Mouse (Mus musculus) C2C12 (cell line): ENCODE data around the gene Ecsit.

Experiments
- CEBPB ChIP-seq: IDR thresholded peaks from one replicate; pipeline ENCODE4 v1.6.1; 2011; ENCODE audit warnings: low read depth, mild to moderate bottlenecking, control low read depth, moderate library complexity
- CTCF ChIP-seq: IDR thresholded peaks from one replicate; pipeline ENCODE4 v1.5.1; 2011; ENCODE audit not compliant: control insufficient read depth, insufficient read depth, insufficient read length
- FOSL1 ChIP-seq: IDR thresholded peaks from one replicate; pipeline ENCODE4 v1.8.0; 2011; ENCODE audit warnings: mild to moderate bottlenecking, low read length; ENCODE audit not compliant: poor library complexity, insufficient read depth, severe bottlenecking
- MAX ChIP-seq: IDR thresholded peaks from one replicate; pipeline ENCODE4 v1.6.1; 2011; ENCODE audit warnings: mild to moderate bottlenecking, control low read depth
- MYOD1 ChIP-seq: IDR thresholded peaks from one replicate; pipeline ENCODE4 v1.6.1; 2011; ENCODE audit warnings: low read depth; ENCODE audit not compliant: control insufficient read depth, insufficient read length
- MYOG ChIP-seq: IDR thresholded peaks from one replicate; pipeline ENCODE4 v1.6.1; 2011; ENCODE audit not compliant: control insufficient read depth, insufficient read length; ENCODE audit errors: extremely low read depth
- USF1 ChIP-seq: IDR thresholded peaks from one replicate; pipeline ENCODE4 v1.6.1; 2011; ENCODE audit warnings: low read depth, mild to moderate bottlenecking, control low read depth, moderate library complexity

GRCm38 (mm10) chr9:22132220-22132619 lies 47.0 kb upstream of the Ecsit start:
- TF ChIP-seq CTCF (no peak), USF1 (no peak), MAX (no peak), MYOG (no peak), CEBPB (no peak), MYOD1 (no peak), FOSL1 (no peak)
